Mouse (Mus musculus): Measurements from ENCODE around the gene Shisal2a.
A peak's percentile ranks its signal among the peaks of the same experiment; 100 is the strongest.

Shisal2a gene

GRCm38 (mm10) chr4:108335413-108335812 is 47.7 kb downstream of the Shisal2a start:
- no peak for DNase-seq

GRCm38 (mm10) chr4:108332041-108332440 is 51.1 kb downstream of the Shisal2a start:
- no peak for DNase-seq

GRCm38 (mm10) chr4:108329840-108330239 is 53.3 kb downstream of the Shisal2a start:
- no peak for DNase-seq

GRCm38 (mm10) chr4:108327730-108328484 is 55.2 kb downstream of the Shisal2a start, which contains the start of gene Coa7:
Gene Coa7, plus strand, starts transcription at chr4:108328140.
- DNase-seq = peak; percentile 99

GRCm38 (mm10) chr4:108327071-108327579 is 56.0 kb downstream of the Shisal2a start:
- peak; percentile 39 to 58 for DNase-seq

GRCm38 (mm10) chr4:108323588-108323987 is 59.6 kb downstream of the Shisal2a start:
- no peak for DNase-seq

- no peak for DNase-seq
These were observed 62.3 kb downstream of the Shisal2a start for GRCm38 (mm10) chr4:108320627-108321380.

- no peak for DNase-seq
These were observed 63.4 kb downstream of the Shisal2a start for GRCm38 (mm10) chr4:108319747-108320146.

GRCm38 (mm10) chr4:108318649-108319615 is 64.2 kb downstream of the Shisal2a start:
- no peak for DNase-seq
